Mouse (Mus musculus): ENCODE measurements around the gene Lmntd2.

DNA sequence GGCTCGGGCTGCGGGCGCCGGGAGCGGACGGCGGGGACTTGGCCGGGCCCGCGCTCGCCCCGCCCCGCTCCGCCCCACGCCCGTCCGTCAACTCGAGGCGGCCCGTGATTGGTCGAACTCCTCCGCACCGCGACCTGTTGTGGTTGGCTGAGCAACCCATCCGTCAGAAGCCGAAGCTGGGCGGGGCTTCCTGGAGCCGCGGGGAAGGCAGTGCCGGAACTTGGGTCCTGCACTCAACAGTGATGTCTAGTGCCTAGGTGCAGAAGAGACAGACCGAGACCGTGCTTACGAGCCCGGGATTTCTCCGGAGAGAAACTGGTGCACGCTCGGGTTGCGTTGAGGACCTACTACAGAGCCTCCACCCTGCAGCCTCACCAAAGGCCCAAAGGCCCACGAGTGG is 19.9 kb downstream of the Lmntd2 start, which contains the start of the genes Hras and Lrrc56:
- TF ChIP-seq CTCF (IDR thresholded peaks at IDR 0.05; ENCODE audit: extremely low read depth, insufficient read length, insufficient replicate concordance, low read depth, low read length) (no peak), POLR2A (IDR thresholded peaks at IDR 0.05; ENCODE audit: low read depth, low read length) (peak; percentile 87)

Measured in small intestine, adult 2 months (tissue).